Mouse (Mus musculus) midbrain, embryonic 16.5 days (tissue): ENCODE measurements around the gene Actn1. TPM values are rescaled to one million over a fixed set of nuclear protein-coding genes. Genes with fewer than 3 reads are reported as not detected.
A peak's percentile ranks its signal among the peaks of the same experiment; 100 is the strongest.
"Not testable (repeated sequence)": the region's sequence is repeated elsewhere in the genome, so short reads cannot be mapped to it uniquely, and the experiment has no call there.

Experiments used
- ATAC-seq: fragments of 200-750 bp; cut with Nextera tagmentation; 2 replicates; pipeline ENCODE4 v1.8.0; 2017; ENCODE audit warnings: moderate TSS enrichment
- H3K27ac ChIP-seq: fragments of 300-500 bp; sonication (generic); 2 replicates; pipeline ENCODE4 v1.5.1; 2014; ENCODE audit warnings: mild to moderate bottlenecking, low read length, mixed read lengths
- H3K27me3 ChIP-seq: fragments of 300-500 bp; sonication (generic); 2 replicates; pipeline ENCODE4 v1.6.1; 2014; ENCODE audit warnings: low read depth, low read length, mixed read lengths; ENCODE audit not compliant: control insufficient read depth, insufficient read depth
- H3K36me3 ChIP-seq: fragments of 300-500 bp; sonication (generic); 2 replicates; pipeline ENCODE4 v1.6.1; 2014; ENCODE audit warnings: mild to moderate bottlenecking, low read length, moderate library complexity, mixed read lengths; ENCODE audit not compliant: control insufficient read depth, insufficient read depth
- H3K4me1 ChIP-seq: fragments of 300-500 bp; sonication (generic); 2 replicates; pipeline ENCODE4 v1.6.1; 2014; ENCODE audit warnings: mild to moderate bottlenecking, low read length, mixed read lengths; ENCODE audit not compliant: control insufficient read depth, insufficient read depth
- H3K4me2 ChIP-seq: fragments of 300-500 bp; sonication (generic); 2 replicates; pipeline ENCODE4 v1.6.1; 2014; ENCODE audit warnings: mild to moderate bottlenecking, low read length, mixed read lengths
- H3K4me3 ChIP-seq: fragments of 300-500 bp; sonication (generic); 2 replicates; pipeline ENCODE4 v1.5.1; 2014; ENCODE audit warnings: low read depth, mild to moderate bottlenecking, low read length, moderate library complexity, mixed read lengths
- H3K9ac ChIP-seq: fragments of 300-500 bp; sonication (generic); 2 replicates; pipeline ENCODE4 v1.6.1; 2014; ENCODE audit warnings: low read depth, low read length, mixed read lengths
- H3K9me3 ChIP-seq: fragments of 300-500 bp; sonication (generic); replicated peaks from 2 replicates; pipeline ENCODE4 v1.6.1; 2014; ENCODE audit warnings: mild to moderate bottlenecking, low read length, mixed read lengths; ENCODE audit not compliant: control insufficient read depth, poor library complexity, severe bottlenecking
- WGBS: fragments of 180-500 bp; shearing (Covaris S2); extraction: QIAGEN DNeasy Blood & Tissue Kit; methylation state at CpG from one replicate; pipeline ENCODE4 v1.1.7; 2014; 5-methylcytosine and 5-hydroxymethylcytosine counted together
- polyA plus RNA-seq: library from polyadenylated mRNA; unstranded; fragments of >200 nt; fragmentation: Nextera tagmentation; extraction: Ambion mirVana; gene quantifications from 2 replicates; pipeline ENCODE4 v1.2.1, GENCODE M21; 2015

The Actn1 gene
- polyA plus RNA-seq, 1 experiment from 2014 or later, result 6.6 TPM

DNA sequence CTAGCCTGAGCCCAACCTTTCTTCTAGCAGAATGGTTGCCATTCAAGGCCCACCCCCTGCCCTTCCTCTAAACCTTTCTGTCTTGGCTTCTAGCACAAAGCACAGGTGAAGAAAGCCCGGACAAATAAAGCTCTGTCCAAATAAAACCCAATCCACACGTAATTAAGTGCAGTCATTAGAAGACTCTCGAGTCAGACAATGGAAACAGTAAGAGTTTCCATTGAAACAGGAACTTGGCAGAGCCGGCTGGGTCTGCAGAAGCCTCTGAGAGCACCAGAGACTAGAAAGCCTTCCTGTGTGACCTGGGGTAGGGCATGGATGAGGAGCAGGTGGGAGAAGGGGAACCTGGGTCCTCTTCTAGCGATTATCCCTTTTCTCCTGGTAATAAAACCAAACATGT is 25.7 kb upstream of the Actn1 start:
- no peaks in the 10 kb centered on the region for H3K9me3 ChIP-seq
- no peak for ATAC-seq
- H3K4me3 ChIP-seq, result no peak overlapping the region
- WGBS, result 69% methylated on average over 5 of the region's 5 CpGs
- no peak overlapping the region for H3K9ac ChIP-seq
- H3K27me3 ChIP-seq, result no peaks in the 10 kb centered on the region
- H3K4me2 ChIP-seq, result no peak overlapping the region
- no peak overlapping the region for H3K27ac ChIP-seq
- H3K4me1 ChIP-seq, result no peaks in the 10 kb centered on the region
- H3K36me3 ChIP-seq, result no peaks in the 10 kb centered on the region

DNA sequence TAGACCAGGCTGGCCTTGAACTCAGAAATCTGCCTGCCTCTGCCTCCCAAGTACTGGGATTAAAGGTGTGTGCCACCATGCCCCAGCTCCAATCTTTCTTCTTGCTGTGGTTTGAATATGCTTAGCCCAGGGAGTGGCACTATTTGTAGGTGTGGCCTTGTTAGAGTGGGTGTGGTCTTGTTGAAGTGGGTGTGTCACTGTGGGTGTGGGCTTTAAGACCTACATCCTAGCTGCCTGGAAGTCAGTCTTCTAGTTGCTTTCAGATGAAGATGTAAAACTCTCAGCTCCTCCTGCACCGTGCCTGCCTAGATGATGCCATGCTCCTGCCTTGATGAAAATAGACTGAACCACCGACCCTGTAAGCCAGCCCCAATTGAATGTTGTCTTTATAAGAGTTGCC is 24.1 kb upstream of the Actn1 start:
- not testable (repeated sequence) for H3K9me3 ChIP-seq, H3K9ac ChIP-seq, ATAC-seq, H3K4me2 ChIP-seq, H3K4me1 ChIP-seq, H3K27ac ChIP-seq, H3K36me3 ChIP-seq, H3K27me3 ChIP-seq, H3K4me3 ChIP-seq
- 80% methylated on average over 2 of the region's 2 CpGs for WGBS

DNA sequence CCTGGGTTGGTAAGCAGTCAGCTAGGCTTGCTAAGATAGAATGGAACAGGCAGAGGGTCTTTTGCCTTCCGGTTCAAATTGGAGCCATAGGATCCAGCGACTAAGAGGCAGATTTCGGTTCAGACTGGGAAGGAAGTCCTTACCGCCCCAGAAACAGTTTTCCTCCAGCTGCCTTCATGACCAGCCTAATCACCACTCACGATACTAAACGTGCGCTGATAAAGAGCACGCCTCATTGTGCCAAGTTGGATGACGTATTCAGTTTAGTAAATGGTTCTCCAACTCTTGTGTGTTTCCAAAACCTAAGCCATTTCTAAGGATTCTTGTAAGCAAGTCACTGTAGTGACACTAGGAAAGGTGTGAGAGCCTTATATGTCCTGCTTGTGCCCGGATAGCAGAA is 18.7 kb upstream of the Actn1 start:
- no peaks in the 10 kb centered on the region for H3K27me3 ChIP-seq

DNA sequence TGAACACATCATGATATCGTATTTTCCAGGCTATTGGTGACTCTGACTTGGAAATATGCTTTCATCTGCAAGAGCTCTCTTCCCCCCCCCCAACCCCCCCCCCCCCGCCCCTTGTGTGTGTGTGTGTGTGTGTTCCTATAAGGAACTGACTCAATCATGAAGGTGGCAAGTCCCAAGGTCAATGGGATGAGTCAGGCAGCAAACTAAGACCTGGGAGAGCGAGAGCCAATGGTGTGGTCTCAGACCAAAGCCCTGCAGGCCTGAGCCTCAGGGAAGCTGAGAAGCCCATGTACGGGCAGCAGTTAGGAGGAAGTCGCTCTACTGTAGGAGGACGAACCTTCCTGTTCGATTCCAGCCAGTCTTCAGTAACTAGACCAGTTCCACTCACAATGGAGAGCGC is 17.3 kb upstream of the Actn1 start:
- 89% methylated on average over 7 of the region's 8 CpGs for WGBS
- Histone ChIP-seq H3K9ac (no peak overlapping the region), H3K9me3 (no peaks in the 10 kb centered on the region), H3K36me3 (no peaks in the 10 kb centered on the region), H3K27ac (no peak overlapping the region), H3K27me3 (no peaks in the 10 kb centered on the region), H3K4me1 (peaks cover 5% of the 10 kb centered on the region), H3K4me2 (no peak overlapping the region), H3K4me3 (no peak overlapping the region)
- ATAC-seq, result no peak

More for the DNA sequence above, 18.7 kb upstream of the Actn1 start:
- 91% methylated on average over 10 of the region's 10 CpGs for WGBS
- no peaks in the 10 kb centered on the region for H3K4me1 ChIP-seq
- H3K4me2 ChIP-seq, result no peak overlapping the region
- no peaks in the 10 kb centered on the region for H3K9me3 ChIP-seq
- ATAC-seq, result no peak
- H3K4me3 ChIP-seq, result no peak overlapping the region
- H3K27ac ChIP-seq, result no peak overlapping the region
- H3K36me3 ChIP-seq, result no peaks in the 10 kb centered on the region
- H3K9ac ChIP-seq, result no peak overlapping the region

DNA sequence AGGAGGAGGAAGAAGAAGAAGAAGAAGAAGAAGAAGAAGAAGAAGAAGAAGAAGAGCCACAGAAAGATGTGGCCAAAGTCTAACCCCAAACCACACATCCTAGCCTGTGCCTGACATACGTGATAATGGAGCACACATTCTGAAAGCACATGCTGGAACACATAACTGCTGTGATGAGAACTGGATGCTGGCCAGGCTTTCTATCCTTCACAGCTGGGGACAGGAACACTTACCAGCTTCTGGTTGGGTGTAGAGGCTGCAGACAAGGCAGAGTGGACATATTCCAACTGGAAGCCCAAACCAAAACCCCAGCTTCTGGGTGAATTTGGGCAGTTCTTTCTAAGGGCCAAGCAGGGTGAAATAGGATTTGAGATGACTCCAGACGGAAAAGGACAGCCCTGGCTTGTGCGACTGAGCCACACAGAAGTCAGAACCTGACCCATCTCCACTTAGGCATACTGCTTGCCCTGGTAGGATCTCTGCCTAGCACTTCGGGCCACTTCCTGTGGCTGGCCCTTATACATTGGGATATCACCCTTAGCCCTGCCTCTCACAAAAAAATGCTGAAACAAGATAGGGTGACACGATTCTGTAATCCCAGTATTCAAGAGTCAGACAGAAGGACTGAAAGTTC is 15.1 kb upstream of the Actn1 start:
- 91% methylated on average over 5 of the region's 5 CpGs for WGBS
- Histone ChIP-seq H3K4me2 (no peak overlapping the region), H3K9ac (no peak overlapping the region), H3K4me3 (no peak overlapping the region), H3K36me3 (no peaks in the 10 kb centered on the region), H3K9me3 (no peaks in the 10 kb centered on the region), H3K4me1 (peaks cover 5% of the 10 kb centered on the region), H3K27me3 (no peaks in the 10 kb centered on the region), H3K27ac (no peak overlapping the region)
- ATAC-seq, result no peak

DNA sequence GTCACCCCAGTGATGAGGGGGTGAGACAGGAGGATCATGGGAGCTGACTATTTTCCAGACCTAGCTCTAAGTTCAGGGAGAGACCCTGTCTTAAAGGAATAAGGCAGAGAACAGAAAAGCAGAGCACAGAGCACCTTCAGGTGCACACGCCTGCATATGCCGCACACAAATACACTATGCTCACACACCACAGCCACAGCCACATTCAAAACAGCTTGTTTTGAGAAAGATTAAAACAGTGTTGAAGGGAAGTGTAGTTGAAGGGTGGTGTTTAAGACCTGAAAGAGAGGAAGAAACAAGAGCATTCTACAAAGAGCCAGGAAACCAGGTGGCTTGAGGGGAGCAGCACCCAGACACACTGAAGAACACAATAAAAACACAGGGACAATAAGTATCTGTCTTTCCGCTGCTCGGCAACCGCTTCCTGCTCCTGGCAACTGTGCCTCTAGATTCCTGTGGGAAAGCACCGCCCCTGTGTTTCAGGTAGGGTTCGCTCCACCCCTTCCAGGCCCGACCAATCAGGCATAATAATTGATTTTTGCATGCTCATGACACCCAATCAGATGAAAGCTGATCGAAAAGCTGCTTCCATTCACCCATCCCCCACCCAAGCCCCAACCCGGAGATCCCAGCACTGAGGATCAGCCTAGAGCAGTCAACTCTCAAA is 13.0 kb upstream of the Actn1 start:
- peak; percentile 82 for ATAC-seq
- WGBS, result 14% methylated on average over 10 of the region's 10 CpGs
- H3K4me3 ChIP-seq, result peak overlapping the region; percentile 26

DNA sequence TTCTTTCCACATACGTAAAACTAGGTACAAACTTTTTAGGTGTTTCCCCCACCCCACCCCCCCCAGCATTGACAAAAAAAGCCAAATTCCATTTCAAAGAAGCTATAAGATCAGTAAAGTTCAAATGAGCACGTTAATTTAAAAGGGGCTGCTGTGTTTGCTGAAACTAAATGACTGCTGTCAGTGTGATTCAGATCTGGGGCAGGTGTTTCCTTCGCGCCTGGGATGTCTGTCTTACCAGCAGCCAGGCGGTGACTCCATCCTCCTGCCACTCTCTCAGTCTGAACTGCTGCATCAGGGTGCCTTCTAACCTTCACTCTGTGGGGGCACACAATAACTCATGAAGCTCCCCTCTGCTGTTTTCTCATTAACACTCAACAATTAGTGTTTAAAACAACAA is 11.6 kb upstream of the Actn1 start:
- Histone ChIP-seq H3K36me3 (no peaks in the 10 kb centered on the region), H3K4me1 (peaks cover 5% of the 10 kb centered on the region), H3K27ac (no peak overlapping the region), H3K4me2 (no peak overlapping the region), H3K9me3 (no peaks in the 10 kb centered on the region), H3K9ac (no peak overlapping the region), H3K27me3 (no peaks in the 10 kb centered on the region), H3K4me3 (no peak overlapping the region)
- 43% methylated on average over 5 of the region's 5 CpGs for WGBS
- ATAC-seq, result no peak

More for the DNA sequence above, 13.0 kb upstream of the Actn1 start:
- Histone ChIP-seq H3K9me3 (no peaks in the 10 kb centered on the region), H3K4me1 (peaks cover 5% of the 10 kb centered on the region), H3K27ac (0 out of 2 replicates have a peak overlapping the region, but pooled peaks have one; percentile 4), H3K36me3 (no peaks in the 10 kb centered on the region), H3K4me2 (peak overlapping the region; percentile 56), H3K27me3 (no peaks in the 10 kb centered on the region), H3K9ac (peak overlapping the region; percentile 20)

DNA sequence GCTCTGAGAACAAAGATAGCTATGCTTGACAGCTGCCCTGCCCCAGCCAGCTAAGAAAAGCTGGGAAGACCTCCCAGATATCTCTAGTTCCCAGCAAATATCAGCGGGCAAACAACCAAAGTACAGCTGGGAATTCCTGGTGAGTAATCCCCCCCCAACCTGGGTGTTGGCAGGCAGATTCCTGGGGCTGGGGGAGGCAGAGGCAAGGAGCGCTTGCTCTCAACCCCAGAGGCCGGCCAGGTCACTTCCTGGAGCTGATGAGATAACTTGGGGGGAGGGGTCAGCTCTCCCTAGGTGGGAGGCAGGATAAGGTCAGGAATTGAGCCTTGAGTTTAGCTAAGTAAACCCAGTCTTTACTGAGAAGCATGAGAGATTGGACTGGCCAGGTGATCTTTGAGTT is 10.8 kb upstream of the Actn1 start:
- H3K27me3 ChIP-seq, result no peaks in the 10 kb centered on the region
- ATAC-seq, result no peak
- H3K4me3 ChIP-seq, result no peak overlapping the region
- H3K36me3 ChIP-seq, result no peaks in the 10 kb centered on the region
- 24% methylated on average over 3 of the region's 3 CpGs for WGBS
- peaks cover 5% of the 10 kb centered on the region for H3K4me1 ChIP-seq
- no peak overlapping the region for H3K27ac ChIP-seq
- H3K4me2 ChIP-seq, result no peak overlapping the region
- no peak overlapping the region for H3K9ac ChIP-seq
- no peaks in the 10 kb centered on the region for H3K9me3 ChIP-seq

DNA sequence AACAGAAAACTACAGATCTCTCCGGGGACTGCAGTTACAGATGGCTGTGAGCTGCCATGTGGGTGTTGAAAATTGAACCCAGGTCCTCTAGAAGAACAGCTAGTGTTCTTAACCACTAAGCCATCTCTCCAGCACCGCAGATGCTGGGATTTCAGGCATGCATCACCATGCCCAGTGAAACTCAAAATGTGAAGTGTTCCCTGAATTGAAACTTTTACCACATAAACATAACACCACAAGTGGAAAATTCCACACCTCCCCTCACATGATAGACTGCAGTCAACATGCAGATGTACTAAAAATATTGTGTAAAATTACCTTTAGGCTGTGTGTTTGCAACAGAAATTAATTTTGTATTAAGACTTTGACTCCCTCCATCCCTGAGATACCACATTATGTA is 9.1 kb upstream of the Actn1 start:
- 97% methylated on average over 2 of the region's 2 CpGs for WGBS
- H3K9me3 ChIP-seq, result no peaks in the 10 kb centered on the region
- ATAC-seq, result no peak
- no peak overlapping the region for H3K4me2 ChIP-seq
- no peak overlapping the region for H3K27ac ChIP-seq
- H3K36me3 ChIP-seq, result no peaks in the 10 kb centered on the region
- H3K27me3 ChIP-seq, result no peaks in the 10 kb centered on the region
- H3K4me1 ChIP-seq, result peaks cover 5% of the 10 kb centered on the region
- no peak overlapping the region for H3K4me3 ChIP-seq
- H3K9ac ChIP-seq, result no peak overlapping the region
